Mouse (Mus musculus) layer of hippocampus, adult 8-10 months (tissue): Measurements from ENCODE around the gene Lyrm9. TPM values are rescaled to one million over a fixed set of nuclear protein-coding genes. Genes with fewer than 3 reads are reported as not detected.
A peak's percentile ranks its signal among the peaks of the same experiment; 100 is the strongest.
"Not testable (repeated sequence)": the region's sequence is repeated elsewhere in the genome, so short reads cannot be mapped to it uniquely, and the experiment has no call there.

Source experiments
- DNase-seq, 2 experiments: peaks; one replicate each; pipeline ENCODE4 v3.0.0; 2022; ENCODE audit warnings: low spot score in 2 of 2
- total RNA-seq, 4 experiments: library from RNA; stranded (reverse); gene quantifications; 2 replicates each; pipeline ENCODE4 v1.2.4; 2022

Lyrm9 gene
- total RNA-seq, 4 experiments from 2014 or later = 20.1 to 29.1 (median 23.5) TPM

GRCm38 (mm10) chr11:78851216-78851870 lies 25.0 kb downstream of the Lyrm9 start:
- no peak for DNase-seq

DNA sequence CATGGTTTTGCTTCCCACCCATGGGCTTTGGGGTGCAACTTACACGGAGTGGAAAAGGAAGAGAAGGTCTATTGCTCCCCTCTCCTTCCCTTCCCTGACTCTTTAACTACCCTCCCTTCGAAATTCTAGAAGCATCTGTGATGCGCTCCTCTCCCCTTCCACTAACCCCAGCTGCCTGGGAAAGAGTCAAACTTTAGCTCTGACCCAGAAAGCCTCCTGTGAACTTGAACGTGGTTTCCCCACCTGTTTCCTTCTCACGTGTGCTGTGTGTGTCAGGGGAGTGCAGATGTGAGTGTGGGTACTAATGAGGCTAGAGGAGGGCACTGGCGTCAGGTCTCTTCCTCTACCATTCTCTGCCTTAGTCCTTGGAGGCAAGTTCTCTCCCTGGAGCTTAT lies 25.5 kb downstream of the Lyrm9 start:
- DNase-seq = no peak

- no peak for DNase-seq
Observed at GRCm38 (mm10) chr11:78852529-78852928, 26.1 kb downstream of the Lyrm9 start.

GRCm38 (mm10) chr11:78856310-78856709 lies 29.9 kb downstream of the Lyrm9 start:
- peak; percentile 42 to 81 for DNase-seq

GRCm38 (mm10) chr11:78857611-78858010 lies 31.2 kb downstream of the Lyrm9 start:
- no peak for DNase-seq

DNA sequence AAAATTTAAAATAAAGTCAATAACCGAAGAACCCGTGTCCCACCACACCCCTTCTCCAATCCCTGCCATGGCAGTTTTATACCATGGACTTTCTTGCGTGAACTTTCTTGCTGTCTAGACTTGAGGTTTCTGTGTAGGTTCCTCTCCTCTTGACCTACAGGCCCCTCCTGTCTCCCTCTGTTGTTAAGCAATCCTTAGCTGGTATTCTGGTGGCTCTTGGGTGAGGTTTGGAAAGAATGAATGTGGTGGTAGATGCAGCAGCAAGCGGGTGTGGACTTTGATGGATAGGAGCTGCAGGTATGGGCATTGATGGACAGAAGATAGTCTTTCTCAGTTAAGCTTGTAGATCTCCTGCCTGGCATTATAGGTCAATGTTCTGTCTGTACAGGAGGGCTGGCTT lies 37.5 kb downstream of the Lyrm9 start:
- no peak for DNase-seq

GRCm38 (mm10) chr11:78864567-78865278 lies 38.3 kb downstream of the Lyrm9 start:
- DNase-seq = no peak

GRCm38 (mm10) chr11:78865314-78865713 lies 38.9 kb downstream of the Lyrm9 start:
- DNase-seq = no peak

- no peak for DNase-seq
Observed at GRCm38 (mm10) chr11:78866486-78866885, 40.1 kb downstream of the Lyrm9 start.

GRCm38 (mm10) chr11:78867696-78868095 lies 41.3 kb downstream of the Lyrm9 start:
- DNase-seq = no peak

DNA sequence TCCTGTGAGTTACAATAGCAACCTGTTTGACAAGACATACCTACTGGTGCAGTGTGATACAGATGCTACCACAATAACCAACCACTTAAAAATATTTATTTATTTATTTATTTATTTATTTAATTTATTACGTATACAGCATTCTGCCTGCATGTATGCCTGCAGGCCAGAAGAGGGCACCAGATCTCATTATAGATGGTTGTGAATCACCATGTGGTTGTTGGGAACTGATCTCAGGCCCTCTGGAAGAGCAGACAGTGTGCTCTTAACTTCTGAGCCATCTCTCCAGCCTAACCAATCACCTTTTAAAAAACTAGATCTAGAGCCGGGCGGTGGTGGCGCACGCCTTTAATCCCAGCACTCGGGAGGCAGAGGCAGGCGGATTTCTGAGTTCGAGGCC lies 42.8 kb downstream of the Lyrm9 start:
- not testable (repeated sequence) for DNase-seq

DNA sequence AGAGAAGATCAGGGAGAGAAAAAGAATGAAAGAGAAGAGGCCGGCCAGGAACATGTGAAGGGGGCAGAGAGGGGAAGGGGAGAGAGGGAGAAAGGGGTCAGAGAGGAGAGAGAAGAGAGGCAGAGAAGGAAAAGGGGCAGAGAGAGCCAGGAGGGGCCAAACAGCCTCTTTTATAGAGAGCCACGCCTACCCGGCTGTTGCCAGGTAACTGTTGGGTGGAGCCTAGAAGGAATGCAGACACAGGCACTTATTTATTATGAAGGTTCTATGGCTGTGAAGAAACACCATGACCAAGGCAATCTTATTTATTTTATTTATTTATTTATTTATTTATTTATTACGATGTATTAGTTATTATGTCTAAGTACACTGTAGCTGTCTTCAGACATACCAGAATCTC lies 44.5 kb downstream of the Lyrm9 start:
- DNase-seq = no peak

DNA sequence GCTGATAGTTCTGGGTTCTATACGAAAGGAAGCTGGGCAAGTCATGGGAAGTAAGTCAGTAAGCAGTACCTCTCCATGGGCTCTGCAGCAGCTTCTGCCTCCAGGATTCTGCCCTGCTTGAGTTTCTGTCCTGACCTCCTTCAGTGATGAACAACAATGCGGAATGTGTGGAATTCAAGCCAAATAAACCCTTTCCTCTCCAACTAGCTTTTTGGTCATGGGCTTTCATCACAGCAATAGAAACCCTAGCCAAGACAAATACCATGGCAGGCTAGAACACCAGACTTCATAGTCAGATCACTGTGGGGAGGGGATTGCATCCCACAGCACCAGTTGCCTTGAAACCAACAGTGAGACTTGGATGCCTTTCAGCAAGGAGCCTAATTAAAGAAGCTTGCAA lies 46.4 kb downstream of the Lyrm9 start:
- DNase-seq = no peak

DNA sequence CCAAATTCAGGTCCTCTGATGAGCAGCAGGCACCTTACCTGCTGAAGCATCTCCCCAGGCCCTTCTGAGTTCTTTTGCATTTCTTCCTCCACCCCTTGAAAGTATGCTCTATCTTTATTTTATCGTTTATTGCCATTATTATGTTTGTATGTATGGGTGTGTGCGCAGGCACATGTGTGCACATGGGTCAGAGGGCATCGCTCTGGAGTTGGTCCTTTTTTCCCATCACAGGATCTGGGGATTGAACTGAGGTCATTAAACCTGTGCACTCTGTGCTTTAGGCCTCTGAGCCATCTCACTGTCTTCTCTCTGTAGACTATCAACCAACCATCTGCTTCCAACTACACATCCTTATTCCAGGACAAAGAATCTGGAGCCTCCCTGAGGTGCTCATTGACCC lies 53.3 kb downstream of the Lyrm9 start:
- DNase-seq = no peak

DNA sequence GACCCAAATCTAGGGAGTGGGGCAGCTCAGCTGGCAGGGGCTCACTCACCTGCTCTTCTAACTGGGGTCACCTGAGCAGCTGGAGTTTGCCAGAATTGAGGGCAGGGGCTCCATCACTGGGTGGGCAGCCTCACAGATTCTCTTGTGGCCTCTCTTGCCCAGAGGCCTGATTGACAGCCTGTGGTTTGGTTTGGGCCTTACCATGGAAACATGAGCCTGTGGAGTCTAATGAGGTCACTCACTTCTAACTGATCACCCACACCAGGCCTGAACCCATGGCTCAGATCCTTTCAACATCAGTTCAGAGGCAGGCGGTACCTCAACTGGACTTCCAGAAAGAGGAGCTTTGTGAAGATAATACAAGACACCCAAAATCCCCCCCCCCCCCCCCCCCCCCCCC lies 60.3 kb downstream of the Lyrm9 start:
- no peak for DNase-seq

DNA sequence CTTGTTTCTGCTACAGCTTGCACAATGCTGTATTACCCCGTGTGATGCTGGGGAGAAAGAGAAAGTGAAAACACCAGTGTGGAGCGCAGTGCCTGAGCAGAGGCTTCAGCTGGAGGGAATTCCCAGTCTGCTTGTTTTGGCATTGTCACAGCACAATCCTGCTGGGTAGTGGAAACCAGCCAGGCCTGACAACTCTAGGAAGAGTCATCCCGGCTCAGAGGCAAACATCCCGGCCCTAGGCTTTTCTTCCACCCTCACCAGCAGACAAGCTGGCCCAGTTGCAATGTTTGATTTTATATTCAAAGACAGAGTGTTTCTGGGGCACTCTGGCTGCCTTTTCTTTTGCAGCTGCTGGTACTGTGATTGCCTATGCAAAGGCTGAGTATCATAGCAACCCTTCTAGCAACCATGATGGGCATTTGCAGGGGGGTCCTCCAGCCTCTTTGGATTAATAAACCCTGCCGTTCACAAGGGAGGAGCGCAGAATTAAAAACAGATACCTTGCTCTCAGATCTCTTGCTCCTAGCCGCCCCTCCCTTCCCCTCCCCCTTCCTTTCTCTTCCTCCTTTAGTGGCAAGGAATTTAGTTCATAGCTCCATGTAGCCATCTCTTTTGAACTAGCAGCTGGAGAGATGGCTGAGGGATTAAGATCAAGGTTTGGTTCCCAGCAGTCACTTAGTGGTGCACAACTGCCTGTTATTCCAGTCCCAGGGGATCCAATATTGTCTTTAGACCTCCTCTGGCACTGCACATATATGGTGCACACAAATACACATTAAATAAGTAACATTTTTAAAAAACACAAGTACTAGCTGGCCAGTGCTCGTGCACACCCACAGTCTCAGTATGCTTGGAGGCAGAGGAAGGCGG lies 61.0 kb downstream of the Lyrm9 start:
- DNase-seq = peak; percentile 87 to 91

GRCm38 (mm10) chr11:78889156-78889555 lies 62.8 kb downstream of the Lyrm9 start:
- no peak for DNase-seq

Other genes starting within 250 kb of the Lyrm9 start
- gene Nlk, start 129.2 kb upstream of the Lyrm9 start, total RNA-seq = 10 to 100 TPM; 37.1 to 48.0 (median 44.3) TPM
- 10 to 100 TPM; 19.7 to 21.4 (median 20.0) TPM for gene Ccnq, start 74.9 kb upstream of the Lyrm9 start, total RNA-seq
- under 1 TPM; 0.18 to 0.49 (median 0.40) TPM for gene Nos2, start 94.2 kb downstream of the Lyrm9 start, total RNA-seq
- 10 to 100 TPM in 2 of 4 experiments, 1 to 10 TPM in 2; 3.7 to 18.7 (median 8.7) TPM for gene Lgals9, start 158.4 kb downstream of the Lyrm9 start, total RNA-seq